Mouse (Mus musculus): ENCODE measurements around the gene I830077J02Rik. TPM values are rescaled to one million over a fixed set of nuclear protein-coding genes. Genes with fewer than 3 reads are reported as not detected.

The I830077J02Rik gene
- polyA plus RNA-seq, 2 experiments from 2014 or later = 0.46 TPM; not detected in 1

DNA sequence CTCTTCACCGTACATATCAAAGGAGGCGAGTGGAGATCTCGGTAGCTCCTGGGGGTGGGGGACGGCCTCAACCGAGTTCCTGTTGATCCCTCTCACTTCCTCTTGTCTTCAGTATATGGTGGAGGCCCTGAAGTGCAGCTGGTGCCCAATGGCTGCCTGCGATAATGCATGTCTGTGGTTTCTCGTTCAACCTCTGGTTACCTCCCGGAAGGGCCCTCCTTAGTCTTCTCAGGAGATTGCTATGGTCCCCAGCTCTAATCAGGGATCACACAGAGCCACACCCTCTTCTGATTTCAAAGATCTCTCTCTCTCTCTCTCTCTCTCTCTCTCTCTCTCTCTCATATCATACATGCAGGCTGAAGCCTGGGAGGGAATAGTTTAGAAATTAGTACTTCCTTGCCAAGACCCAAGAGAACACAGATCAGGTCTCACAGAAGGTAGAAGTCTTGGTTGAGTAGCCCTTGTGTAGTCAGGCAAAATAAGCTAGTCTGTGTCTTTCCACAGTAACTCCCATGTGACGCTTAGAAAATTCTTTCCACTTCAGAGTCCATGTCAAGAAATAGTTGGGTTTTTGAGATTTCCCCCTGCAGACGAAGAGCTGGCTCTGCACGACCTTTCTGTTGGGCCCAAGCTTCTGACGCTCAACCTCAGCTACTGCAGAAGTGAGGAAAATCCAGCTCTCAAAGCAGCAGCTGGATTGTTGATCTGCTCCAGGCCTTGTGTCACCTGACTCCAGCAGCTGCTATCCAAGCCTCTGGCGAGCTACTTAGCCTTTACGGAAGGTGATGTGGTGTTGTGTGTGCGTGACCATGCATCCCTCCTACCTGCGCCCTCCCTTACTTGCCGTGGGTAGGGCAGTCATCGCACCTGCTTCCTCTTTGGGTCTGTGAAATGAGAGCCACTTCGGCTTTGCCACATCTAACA lies 39.6 kb downstream of the I830077J02Rik start:
- peak; percentile 62 for ATAC-seq

DNA sequence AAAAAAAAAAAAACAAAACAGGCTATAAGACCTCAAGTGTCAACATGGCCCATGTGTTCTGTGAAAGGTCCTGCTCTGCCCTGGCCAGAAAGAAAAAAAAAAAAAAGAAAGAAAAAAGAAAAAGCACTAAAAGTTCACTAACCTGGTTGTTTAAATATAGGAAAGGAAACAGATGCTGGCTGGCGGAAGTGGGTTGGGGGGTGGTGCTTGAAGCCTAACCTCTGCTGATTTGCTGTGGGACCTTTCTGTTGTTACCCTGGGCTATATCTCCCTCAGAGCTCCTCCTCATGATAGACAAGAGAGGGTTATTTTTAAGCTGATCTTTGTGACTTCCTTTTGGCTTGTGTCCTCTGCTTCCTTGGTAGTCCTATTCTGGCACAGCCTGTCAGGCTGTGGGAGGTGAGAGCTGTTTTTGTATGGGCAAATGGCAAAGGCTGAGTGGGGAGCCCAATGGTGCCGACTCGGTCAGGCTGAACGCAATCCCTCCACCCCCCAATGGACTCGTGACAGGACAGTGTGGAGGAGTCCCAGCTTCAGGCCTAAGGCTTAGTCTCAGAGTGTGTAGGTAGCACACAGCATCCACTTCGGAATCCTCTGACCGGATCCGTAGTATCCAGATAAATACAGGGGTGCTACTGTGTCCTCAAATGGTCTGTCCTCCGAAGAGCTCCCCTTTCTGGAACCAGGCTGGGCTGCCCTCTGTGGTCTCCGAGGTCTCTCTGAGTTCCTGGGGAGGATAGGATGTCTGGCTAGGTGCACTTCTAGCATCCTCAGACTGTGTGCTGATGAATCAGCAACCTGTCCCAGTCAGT lies 40.5 kb downstream of the I830077J02Rik start:
- peak; percentile 62 for ATAC-seq

DNA sequence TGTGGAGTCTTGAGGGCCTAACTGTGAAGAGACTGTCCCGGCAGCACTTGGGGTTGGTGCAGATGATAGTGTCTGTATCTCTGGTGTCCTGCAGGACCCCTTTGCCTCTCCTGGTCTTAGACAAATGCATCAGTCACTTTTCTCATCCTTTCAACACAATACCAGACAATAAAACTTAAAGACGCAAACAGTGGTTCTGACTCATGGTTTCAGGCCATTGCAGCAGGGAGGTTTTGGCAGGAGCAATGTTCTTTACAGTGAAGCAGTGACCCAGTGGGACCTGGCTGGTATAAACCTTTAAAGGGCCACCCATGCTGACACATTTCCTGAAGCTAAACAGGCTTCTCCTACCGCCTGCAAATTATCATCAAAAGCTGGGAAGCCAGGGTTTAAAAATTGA lies 41.3 kb downstream of the I830077J02Rik start:
- ATAC-seq = no peak

DNA sequence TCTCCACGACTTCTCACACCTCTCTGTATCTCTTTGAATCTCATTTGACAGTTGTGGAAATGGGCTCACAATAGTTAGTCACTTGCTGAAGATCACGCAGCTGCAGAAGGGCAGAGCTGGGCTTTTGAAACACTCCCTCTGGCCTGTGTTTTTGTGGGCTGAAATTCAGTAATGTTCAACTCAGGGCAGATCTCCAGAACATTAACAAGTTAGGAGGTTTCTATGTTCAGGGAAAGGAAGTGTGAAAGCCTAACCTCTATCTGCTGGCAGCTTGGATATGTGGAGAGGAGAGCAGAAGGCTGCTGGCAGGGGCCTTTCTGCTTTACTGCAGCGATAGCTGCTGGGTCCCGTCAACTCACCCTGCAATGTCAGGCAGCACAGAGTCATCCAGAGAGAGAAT lies 42.2 kb downstream of the I830077J02Rik start:
- no peak for ATAC-seq

DNA sequence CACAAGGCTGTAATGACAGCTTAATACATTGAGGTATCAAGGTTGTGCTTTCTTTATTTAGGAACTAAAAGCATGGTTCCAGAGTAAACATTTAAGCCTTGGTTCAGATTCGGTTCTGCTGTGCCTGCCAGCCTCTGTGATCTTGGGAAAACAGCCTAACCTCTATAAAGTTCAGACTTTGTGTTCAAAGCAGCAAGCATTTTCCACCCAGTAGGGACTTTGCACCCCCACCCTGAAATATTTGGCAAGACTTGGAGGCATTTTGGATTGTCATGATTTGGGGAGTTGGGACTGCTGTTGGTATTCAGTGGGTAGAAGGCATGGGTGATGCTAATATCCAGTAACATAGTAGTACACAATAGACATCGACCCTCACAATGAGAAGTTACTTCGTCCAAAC lies 43.5 kb downstream of the I830077J02Rik start:
- ATAC-seq = no peak

DNA sequence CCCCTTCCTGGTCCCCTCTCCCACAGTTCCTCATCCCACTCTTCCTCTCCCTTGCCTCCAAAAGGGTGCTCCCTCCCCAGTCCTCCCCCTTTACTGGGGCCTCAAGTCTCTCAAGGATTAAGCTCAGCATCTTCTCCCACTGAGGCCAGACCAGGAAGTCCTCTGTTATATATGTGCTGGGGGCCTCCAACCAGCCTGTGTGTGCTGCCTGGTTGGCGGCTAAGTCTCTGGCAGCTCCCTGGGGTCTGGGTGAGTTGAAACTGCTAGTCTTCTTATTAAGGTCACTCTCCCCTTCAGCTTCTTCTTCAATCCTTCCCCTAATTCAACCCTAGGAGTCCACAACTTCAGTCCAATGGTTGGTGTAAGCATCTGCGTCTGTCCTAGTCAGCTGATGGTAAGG lies 49.4 kb downstream of the I830077J02Rik start:
- ATAC-seq = no peak

DNA sequence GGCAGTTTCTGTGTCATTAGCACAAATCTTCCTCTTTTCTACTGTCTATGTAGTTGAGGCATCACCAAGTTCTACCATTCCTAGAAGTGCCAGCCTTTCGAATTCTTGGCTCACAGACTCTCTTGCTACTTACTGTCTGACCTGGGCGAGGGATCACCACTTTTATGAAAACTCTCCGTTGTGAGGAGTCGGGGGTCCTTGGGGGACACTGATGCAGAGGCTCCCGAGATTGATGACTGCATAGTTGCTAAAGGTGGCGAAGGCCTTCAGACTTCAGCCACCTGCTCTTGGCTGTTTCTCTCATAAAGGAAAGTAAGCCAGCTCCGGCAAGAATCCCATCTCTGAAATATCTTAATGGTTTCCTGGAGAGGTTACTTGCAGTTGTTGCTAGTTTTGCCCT lies 50.4 kb downstream of the I830077J02Rik start:
- no peak for ATAC-seq

DNA sequence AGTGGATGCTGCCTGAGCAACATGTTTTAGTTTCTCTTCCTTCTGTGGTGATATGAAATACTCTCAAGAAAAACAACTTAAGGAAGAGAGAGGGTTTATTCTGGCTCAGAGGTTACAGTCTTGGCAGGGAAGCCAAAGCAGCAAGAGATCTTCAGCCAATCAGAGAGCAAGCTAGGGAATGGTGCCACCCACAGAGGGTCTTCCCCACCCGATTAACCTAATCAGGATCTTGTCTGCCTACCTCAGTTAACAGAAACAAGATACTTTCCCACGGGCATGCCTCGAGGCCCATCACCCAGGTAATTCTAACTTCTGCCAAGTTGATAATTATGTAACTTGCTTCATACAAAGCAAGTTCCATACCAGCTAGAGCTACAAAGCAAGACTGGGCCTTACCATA lies 52.0 kb downstream of the I830077J02Rik start:
- no peak for ATAC-seq

DNA sequence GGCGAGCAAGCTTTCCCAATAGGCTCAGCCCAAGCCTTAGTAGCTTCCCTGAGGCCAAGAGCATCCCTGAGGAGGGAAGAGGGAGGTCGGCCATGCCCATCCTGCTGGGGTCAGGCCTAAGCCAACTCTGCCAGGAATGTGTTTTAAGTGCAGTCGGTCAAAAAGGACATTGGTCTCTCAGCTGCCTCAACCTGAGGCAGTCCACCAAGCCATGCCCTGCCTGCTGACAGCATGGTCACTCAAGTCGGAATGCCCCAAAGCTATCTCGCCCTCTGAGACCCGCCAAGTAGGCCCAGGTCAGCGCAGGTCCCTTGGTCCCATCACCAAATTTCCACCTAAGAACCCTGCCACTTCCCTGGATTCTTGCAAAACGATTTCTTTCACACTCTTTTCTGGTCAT lies 53.7 kb downstream of the I830077J02Rik start:
- ATAC-seq = no peak

DNA sequence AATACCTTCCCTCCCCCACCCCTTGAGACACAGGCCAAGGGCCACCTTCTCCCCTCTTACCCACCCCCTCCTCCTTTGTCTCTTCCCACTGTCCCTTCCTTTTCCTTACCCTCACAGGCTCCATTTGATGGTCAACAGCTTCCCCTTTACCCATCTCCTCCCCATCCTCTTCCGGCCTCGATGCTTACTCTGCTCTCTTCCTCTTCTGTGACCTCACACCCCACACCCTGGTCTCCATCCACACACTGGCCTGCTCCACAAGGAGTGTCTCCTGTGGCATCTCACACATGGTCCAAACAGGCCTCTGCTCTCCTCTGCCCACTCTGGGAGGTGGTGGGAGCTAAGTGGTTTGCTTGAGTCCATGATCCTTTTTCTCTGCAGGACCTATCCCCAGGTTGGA lies 54.5 kb downstream of the I830077J02Rik start:
- no peak for ATAC-seq

DNA sequence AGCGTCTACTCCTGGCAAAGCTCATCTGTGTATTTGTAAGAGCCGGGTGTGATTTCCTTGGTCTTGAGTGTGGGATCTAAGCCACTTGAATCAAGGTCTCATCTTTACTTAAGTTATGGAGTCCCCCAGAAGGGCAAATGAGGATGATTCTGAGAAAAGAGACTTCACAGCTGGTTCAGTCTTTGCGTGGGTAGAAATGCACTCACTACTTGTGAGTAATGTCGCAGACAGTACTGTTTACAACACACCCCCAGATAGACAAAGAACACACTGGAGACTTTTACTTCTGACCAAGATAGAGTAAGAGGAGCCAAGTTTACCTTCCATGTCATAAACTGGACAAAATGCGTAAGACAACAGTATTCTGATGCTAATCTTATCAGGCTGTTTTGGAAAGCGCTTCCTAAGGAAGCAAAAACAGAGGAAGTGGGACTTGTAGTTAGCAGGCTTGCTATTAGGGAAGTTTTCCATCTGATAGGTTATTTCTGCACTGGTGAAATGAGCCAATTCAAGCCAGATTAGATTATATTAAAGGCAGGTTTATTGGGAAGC lies 55.1 kb downstream of the I830077J02Rik start:
- ATAC-seq = no peak

DNA sequence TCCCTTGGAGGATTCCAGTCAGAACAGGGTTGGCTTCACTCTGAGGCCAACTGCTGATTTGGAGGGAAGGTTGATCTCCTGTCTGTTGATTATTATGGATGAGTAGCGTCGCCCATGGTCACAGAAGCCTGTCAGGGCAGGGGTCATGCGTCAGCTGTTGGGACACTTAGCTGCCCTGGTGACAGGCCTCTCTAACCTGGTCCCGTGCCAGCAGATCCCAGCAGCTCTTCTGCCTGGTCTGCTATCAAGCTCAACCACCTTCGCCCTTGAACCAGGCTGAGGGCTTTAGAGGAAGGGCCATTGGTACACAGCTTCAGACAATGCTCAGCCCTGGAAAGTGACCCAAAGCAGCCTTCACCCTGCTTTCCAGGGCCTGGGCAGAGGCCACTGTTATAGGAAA lies 56.4 kb downstream of the I830077J02Rik start:
- no peak for ATAC-seq

Other genes with a start within 250 kb of the I830077J02Rik start
- gene Ddx20, start 245.1 kb downstream of the I830077J02Rik start, polyA plus RNA-seq (2017; shearing (Covaris generic)) = 1 to 10 TPM; 9.7 to 9.8 TPM
- 1 to 10 TPM; 1.7 to 2.4 TPM for gene Inka2, start 228.1 kb downstream of the I830077J02Rik start, polyA plus RNA-seq (2017; shearing (Covaris generic))
- 100 to 1,000 TPM; 168 to 210 TPM for gene Rap1a, start 131.3 kb downstream of the I830077J02Rik start, polyA plus RNA-seq (2017; shearing (Covaris generic))
- gene Adora3, start 61.8 kb downstream of the I830077J02Rik start, polyA plus RNA-seq (2017; shearing (Covaris generic)) = under 1 TPM in 1 of 2 experiments, not detected in 1; 0.71 TPM
- gene Tmigd3, start 61.8 kb downstream of the I830077J02Rik start, polyA plus RNA-seq (2017; shearing (Covaris generic)) = not detected
- 10 to 100 TPM; 59.5 to 64.4 TPM for gene Wdr77, start 26.7 kb upstream of the I830077J02Rik start, polyA plus RNA-seq (2017; shearing (Covaris generic))
- gene Atp5f1, start 27.4 kb upstream of the I830077J02Rik start, polyA plus RNA-seq (2017; shearing (Covaris generic)) = 100 to 1,000 TPM; 442 to 454 TPM
- gene Ovgp1, start 41.0 kb upstream of the I830077J02Rik start, polyA plus RNA-seq (2017; shearing (Covaris generic)) = 1 to 10 TPM; 1.6 to 2.2 TPM
- gene Pifo, start 82.0 kb upstream of the I830077J02Rik start, polyA plus RNA-seq (2017; shearing (Covaris generic)) = not detected
- gene Chil5, start 100.2 kb upstream of the I830077J02Rik start, polyA plus RNA-seq (2017; shearing (Covaris generic)) = 10 to 100 TPM in 1 of 2 experiments, 1 to 10 TPM in 1; 7.2 to 13.2 TPM
- gene Chia1, start 180.6 kb upstream of the I830077J02Rik start, polyA plus RNA-seq (2017; shearing (Covaris generic)) = under 1 TPM; 0.20 to 0.59 TPM
- gene Chil3, start 234.9 kb upstream of the I830077J02Rik start, polyA plus RNA-seq (2017; shearing (Covaris generic)) = under 1 TPM in 1 of 2 experiments, not detected in 1; 0.69 TPM

All from activated CD4-positive, CD25-positive, alpha-beta regulatory T cell, adult 4 months (primary cell).